Mouse (Mus musculus) layer of hippocampus, postnatal 36 days (tissue): ENCODE results near the gene Pawr. TPM values are rescaled to one million over a fixed set of nuclear protein-coding genes. Genes with fewer than 3 reads are reported as not detected.
A peak's percentile ranks its signal among the peaks of the same experiment; 100 is the strongest.

Source experiments
- DNase-seq, 2 experiments: peaks; one replicate each; pipeline ENCODE4 v3.0.0; 2022
- total RNA-seq, 2 experiments: library from RNA; stranded (reverse); gene quantifications; 2 replicates each; pipeline ENCODE4 v1.2.3; 2021

Gene Pawr
- 1 to 10 TPM; 2.1 to 2.4 TPM for total RNA-seq

DNA sequence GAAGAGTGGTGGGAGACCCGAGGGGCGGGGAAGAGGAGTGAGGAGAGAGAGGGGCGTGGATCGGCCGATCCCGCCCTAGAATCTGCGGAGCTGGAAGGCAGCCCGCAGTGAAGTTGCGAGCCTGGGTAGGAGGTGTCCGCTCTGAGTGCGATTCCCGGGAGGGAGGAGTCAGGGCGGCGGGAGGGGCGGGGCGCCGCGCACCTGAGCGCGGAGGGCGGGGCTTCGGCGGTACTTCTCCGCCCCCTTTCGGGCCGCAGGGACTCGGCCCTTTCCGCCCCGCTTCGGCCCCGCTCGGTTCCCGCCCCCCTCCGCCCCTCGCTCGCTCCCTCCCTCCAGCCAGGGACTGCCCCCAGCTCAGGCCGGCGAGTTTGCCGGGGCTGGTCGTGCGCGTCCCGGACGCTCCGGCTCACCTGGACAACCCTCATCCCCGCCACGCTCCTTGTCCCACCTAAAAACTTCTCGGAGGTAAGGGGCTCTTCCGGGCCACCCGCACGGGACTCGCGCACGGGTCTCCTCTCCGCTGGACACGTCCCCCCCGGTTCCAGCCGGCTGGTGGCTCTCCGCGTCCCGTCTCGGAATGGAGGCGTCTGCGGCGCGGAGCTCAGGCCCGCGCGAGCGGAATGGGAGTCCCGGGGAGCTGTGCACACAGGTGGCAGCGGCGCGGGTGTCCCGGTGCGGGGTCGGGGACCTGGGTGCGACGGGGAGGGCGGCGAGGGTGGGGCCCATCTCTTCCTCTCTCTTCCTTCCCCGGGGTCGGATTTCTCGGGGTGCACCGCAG is at the start of gene Pawr:
Gene Pawr (plus strand): TSS at position 338 of the 778 bp plus-strand sequence.
- DNase-seq = peak; percentile 3 to 11

DNA sequence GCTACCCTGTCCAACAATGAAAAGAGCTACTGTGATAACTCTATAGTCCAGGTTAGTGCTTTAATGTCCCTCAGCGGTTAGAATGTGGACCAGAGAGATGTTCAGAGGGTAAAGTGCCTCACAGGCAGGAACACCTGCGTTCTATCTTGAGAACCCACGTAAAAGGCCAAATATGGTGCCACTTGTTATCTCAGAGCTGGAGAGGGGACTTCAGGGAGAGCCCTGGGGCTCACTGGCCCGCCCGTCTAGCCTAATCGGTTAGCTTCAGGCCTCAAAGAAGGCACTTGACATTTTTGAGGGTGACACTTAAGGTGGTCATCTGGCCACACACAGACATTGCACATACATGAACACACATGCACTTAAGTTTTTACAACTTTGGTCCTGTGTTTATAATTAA is 49.6 kb upstream of the Pawr start:
- DNase-seq = no peak

DNA sequence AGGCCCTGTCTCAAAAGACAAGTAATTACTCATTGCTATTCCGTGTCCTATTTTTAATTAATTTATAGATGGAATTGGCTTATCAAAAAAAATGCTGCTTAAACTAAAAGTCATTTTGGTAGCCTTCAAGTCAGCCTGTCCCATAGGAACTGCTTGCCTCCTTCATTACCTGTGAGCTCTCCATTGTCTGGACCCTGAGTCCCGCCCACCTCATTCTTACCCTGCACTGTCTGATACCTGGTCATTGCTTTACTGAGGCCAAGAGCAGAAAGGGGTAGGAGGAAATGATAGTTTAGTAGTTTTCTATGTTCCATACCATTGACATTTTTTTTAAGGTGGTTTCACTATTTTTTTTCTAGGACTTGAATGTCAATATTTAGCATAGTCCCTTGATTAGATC is 48.5 kb upstream of the Pawr start:
- no peak for DNase-seq

DNA sequence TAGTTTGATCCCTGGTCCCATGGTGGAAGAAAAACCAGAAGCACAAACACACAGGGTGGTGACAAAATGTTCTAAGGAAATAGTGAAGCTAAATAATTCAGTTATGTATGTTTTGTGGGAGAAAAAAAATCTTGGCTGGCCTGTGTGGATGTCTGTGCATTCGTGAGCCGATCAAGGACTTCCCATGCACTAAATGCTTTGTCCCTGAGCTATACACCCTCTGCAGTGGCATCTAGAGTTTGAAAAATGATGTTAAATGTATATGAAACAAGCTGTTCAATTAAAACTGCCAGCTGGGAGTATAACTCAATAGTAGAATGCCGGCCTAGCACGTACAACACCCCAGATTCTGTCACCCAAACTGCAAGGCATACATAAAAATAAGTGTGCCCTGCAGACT is 48.1 kb upstream of the Pawr start:
- no peak for DNase-seq

DNA sequence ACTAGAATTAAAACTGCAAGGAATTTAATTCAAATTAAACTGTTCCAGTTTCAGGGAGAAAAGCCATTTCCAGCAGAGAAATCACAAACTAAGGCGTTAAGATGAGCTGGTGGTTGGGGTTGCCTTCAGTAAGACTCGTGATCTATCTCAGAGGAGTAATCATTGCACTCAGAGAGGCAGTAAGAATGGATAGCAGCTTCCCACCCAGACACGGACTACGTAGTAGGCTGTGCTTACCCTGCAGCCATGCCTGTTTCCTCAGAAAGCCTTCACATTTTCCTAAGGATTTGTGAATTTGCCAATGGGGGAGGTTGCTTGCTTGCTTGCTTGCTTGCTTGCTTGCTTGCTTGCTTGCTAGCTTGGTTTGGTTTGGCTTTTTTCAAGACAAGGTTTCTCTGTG is 47.5 kb upstream of the Pawr start:
- no peak for DNase-seq

DNA sequence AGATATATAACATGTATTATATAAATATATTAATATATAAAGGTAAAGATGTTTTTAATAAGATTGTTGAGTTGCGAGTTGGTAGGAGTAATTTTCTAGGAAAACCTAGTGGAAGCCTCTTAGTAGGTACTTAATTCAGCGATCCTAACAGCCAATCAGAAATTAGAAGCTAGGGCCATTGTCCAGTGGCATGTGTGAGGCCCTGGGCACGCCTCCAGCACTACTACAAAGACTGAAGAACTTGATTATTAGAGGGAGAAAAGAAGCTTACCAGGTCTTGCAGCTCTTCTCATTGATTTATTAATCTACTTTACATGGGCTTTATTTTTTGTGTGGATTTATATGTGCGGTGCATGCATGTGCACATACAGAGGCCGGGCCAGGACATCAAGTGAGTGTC is 46.9 kb upstream of the Pawr start:
- DNase-seq = no peak

DNA sequence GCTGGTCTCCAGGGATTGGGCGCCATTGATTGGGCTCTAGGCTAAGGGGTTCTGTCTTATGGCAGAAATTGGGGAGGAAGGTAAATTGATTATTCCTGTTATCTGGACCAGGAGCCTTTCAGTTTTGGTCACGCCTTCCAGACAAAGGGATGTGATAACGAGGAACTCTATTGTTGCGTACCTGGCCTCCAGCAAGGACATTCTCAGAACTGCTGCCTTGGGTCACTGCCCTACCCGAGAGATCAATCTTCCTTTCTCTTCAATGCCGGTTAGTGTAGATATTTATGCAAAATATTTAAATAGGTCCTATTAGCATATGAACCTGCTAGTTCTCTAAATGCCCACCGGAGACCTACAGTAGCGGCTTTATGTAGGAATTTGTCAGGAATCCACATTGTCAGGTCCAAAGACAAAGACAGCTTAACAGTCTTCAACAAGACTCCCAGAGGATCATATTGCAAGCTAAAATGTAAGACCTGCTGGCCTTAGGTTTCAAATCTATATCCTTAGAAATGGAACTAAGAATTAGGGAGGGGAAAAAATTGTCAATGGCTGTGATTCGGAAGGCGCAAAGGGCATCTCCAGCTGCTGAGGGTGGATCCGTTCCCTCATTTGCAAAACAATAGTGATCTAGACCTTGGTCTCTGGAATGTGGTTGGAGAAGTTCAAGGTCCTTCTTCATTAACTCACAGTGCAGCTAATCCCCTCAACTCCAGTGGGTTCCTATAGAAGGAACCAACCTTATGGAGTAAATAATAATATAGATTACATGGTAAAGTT is 45.1 kb upstream of the Pawr start:
- no peak for DNase-seq

DNA sequence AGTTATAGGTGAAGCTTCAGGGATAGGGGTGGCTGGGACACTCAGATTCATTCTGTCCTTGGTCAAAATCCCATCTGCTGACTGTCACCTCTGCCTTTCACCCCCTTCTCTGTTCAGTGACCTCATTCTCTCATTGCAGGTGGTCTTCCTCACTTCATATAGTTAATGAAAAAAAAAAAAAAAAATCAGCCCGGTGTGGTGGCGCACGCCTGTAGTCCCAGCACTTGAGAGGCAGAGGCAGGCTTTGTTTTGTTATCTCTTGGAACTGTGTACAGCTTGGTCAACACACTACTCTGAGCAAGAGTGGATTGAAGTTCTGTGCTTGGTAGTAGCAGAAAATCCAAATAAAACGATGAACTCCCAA is 44.5 kb upstream of the Pawr start:
- no peak for DNase-seq

DNA sequence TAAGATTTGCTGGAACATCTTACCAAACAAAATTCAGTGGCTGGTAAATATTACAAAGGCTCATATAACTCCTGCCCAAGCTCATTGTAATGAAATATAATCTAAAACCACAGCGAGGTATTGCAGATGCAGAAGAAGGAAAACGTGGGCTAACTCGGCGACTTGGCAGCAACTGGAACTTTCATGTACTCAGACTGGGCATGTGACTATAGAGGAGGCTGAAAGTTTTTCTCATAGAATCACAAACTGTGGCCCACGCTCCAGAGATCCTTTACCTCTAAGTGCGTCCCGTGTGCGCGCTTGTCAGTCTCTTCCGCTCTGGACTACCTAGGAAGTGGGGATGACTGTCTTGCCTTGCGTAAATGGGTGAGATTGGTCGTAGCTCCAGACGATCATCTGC is 41.9 kb upstream of the Pawr start:
- no peak for DNase-seq

DNA sequence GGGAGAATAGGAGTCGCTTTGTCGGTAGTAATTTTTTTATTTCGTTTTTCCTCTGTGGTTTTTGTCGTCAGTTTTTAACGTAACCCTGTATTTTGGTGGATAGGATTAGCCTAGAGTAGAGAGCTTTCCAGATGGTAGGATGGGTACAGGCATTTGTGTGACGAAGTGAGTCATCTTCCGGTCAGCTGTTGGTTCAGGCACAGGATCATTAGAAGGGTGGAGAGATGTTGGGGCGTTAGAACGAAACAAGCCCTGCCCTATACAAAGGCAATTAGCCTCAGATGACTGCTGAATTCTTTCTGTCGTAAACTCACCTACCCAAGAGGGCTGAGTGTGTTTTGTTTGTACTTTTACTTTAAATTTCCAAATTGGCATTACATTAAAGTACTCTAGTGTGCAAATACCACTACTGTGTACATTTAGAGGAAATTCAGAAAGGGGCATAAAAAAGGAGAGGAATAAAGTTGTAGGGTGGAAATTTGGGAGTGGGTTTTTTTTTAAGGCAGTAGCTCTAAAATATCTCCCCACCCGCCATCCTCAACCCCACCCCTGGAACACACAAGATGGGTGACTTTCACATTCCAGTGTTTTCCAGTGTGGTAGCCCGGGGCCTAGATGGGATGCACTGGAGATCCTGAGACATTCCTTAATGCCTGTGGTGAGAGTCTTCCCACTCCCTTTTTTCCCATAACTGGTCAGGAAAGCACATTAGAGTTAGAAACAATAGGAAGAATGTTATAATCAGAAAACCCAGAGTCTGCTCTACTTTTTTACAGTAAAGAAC is 40.0 kb upstream of the Pawr start:
- DNase-seq = no peak

DNA sequence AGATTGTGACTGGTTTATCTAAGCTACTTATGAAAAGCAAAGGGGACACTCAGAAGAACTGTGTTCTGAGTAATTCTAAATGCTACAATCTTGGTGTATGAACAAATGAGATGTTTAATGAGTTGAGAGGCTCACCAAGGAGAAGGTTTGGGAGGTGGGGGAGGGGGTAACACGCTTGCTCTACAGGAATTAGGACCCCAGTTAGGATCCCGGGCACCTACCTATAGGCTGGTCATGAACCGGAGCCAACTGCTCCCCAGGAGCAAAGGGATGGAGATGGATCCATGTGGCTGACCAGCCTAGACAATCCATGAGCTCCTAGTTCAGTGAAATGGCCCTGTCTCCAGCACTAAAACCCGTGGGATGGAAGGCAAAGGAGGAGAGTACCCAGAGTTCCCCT is 39.3 kb upstream of the Pawr start:
- DNase-seq = no peak

DNA sequence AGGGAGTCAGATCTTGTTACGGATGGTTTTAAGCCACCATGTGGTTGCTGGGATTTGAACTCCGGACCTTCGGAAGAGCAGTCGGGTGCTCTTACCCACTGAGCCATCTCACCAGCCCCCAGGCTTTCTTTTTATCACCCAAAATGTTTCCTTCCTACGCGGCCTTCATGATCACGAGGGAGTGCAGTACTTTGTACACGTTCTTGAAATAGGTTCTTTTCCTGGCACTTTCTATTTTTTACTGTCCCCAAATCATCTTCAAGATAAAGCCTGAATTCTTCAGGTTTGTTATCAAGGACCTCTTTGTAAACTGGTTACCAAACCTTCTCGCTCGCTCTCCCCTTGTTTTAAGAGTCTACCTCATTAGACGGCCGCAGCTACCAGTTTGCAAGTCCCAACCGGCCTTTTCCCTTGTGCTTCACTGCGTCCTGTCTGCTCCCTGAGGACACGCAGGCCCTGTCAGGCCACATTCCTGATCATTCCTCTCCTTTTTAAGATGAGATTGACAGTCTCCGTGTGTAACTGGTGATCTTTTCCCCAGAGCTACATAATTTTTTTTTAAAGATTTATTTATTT is 38.2 kb upstream of the Pawr start:
- DNase-seq = no peak

DNA sequence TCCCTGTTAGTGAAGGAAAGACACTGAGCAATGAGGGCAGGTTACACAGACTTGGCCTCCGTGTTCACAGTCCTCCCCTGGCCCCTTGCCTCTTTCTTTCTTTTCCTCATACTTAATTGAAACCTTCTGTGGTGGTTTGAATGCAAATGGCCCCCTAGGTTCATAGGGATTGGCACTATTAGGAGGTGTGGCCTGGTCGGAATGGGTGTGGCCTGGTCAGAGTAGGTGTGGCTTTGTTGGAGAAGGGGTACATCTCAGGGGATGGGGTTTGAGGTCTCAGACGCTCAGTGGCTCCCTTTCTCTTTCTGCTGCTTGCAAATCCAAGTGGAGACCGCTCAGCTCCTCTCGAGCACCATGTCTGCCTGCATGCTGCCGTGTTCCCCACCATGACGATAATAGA is 37.2 kb upstream of the Pawr start:
- DNase-seq = no peak

DNA sequence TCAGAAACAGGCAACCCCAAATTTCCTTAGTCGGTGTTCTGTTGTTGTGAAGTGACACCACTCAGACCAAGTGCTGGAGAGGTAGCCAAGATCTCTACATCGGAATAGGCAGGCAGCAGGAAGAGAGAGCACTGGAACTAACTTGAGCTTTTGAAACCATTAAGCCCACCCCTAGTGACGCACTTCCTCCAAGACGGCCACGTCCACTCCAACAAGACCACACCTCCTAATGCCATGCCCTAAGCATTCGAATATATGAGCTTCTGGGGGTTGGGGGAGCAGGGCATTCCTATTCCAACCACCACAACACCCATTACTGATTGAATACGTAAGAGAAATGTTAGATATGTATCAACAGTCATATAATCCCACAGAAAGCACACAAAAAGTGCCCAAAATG is 35.5 kb upstream of the Pawr start:
- no peak for DNase-seq

DNA sequence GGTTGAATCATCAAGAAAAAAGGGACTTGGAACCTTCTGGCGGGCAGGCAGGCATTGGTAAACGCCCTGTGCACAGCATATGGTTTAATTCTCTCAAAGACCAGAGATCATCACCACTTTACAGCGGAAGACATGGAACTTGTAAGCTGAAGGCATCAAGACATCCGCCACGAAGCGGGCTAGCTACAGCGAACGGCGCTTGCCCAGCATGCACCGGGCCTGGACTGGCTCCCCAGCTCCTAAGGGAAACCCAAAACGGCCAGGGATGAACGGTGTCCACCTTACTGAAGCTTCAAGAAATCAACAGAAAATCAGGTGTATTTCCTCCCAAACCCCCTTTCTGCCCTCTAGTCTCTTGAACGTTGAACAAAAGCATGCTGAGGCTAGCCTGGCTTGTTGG is 33.7 kb upstream of the Pawr start:
- no peak for DNase-seq

DNA sequence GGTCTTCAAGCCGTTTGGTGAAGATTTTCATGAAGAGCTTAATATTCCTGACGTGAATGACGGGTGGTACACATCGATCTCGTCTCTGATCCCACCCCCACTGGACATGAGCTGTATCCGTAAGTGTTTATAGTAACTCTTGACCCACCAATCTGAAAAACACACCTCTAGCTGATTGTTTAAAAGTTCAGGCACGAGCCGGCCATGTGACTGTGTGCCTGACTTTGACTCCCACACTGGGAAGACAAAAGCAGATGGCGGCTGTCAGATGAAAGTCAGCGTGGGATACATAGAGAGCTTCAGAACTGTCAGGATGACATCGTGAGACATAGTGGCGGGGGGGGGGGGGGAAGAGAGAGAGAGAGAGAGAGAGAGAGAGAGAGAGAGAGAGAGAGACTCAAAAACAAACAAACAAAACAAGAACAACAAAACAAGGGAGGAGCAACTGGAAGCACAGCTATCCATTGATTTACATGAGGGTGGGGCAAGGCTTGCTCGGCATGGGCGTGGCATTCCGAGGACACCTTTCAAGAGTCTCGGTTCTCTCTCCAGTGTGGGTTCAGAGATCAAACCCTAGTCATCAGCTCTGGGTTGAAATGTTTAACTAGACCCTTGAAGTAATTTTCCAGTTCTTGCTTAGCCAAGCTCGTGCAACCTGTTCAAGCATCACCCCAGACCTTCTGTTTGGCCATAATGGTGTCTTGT is 32.9 kb upstream of the Pawr start:
- DNase-seq = no peak

DNA sequence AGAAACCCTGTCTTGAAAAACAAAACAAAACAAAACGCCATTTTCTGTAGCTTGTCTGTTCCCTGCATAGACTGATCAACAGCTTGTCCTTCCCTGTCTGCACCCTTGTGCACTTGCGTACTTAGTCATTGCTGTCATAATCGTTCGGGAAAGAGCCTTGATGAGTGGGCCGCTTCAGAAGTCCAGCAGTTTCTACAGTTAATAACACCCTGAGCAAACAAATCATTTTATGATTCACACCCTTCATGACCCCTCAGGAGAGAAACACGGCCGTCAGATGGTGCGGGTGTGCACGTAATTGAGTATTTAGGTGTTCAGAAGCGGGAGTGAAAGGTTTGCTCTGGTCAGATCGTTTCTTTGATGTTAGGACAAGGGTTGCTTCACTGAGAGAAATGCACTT is 32.1 kb upstream of the Pawr start:
- no peak for DNase-seq

DNA sequence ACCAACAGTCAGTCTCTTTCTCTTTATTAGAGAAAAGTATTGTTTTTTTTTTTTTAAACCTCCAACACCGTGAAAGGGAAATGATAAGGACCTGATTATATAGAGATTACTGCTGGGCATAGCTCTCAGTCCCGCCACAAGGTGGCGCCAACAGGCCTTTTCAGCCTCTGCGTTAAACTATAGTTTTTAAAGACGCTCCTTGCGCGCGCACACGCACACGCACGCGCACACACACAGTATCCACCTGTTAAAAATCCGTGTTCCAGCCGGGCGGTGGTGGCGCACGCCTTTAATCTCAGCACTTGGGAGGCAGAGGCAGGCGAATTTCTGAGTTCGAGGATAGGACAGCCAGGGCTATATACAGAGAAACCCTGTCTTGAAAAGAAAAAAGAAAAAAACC is 31.1 kb upstream of the Pawr start:
- DNase-seq = peak; percentile 61 to 73

DNA sequence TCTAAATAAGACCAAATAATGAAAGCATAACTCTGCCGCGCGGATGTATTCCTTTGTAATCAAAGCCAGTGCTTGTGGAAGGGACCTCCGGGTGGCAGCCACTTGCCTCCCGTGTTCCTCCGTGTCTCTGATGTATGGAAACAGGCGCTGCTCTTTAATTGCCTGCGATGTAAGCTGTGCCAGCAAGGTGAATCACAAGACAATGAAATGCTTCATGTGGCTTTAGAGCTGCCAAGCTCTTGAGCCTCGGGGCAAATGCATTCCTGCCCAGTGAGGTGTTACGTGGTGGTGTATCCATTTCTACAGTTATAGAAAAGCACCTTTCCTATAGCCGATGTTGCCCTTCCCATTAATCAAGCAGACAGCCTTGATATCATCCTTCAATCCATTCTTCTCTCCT is 24.1 kb upstream of the Pawr start:
- DNase-seq = no peak

DNA sequence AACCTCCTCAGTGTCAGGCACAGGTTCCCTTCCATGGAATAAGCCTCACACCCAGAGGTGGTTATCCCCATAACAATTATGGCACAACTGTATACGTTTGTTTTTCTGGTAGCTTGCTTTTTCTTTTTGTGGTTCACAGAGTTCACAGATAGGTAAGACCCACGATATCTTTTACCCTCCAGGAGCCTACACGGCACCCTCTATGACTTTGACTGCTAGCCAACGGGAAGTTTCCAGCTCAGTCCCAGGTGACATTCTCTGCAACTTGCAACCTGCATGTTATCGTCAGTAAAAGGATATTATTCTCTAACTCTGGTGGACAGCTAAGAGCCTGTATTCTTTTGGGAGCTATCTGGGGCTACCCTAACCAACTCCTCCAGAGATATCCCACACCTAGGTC is 21.7 kb upstream of the Pawr start:
- DNase-seq = no peak

DNA sequence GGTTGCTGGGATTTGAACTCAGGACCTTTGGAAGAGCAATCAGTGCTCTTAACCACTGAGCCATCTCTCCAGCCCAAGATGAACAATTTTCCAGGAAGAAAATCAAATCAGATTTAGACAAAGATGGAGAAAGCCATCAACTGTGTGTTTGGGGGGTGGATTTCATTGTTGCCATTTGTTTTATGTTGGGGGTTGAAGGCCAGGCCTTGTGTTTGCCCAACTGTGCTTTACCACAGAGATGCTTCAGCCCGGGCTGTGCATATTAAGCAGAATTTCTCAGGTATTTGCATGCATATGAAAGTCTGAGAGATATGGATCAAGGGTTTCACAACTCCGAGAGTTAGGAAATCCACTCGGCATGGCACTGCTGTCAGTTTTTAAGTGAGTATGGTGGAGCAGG is 20.5 kb upstream of the Pawr start:
- DNase-seq = no peak

DNA sequence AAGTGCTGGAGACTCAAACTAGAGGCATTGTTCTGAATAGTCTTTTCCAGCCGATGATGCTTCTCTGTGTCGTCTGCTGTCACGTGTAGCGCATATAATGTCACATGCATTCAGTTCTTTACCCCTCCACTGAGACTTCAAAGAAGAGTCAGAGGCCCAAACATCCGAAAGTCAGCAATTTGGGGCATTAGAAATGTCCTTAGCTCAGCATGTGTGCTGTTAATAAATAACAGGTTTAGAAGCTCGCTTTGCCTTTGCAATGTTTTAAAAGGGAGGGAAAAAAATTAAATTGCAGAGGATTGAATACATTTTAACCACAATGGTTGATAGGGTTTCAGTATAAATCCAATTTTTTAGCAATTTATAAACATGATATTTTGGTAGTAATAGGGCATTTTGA is 18.1 kb upstream of the Pawr start:
- DNase-seq = no peak

DNA sequence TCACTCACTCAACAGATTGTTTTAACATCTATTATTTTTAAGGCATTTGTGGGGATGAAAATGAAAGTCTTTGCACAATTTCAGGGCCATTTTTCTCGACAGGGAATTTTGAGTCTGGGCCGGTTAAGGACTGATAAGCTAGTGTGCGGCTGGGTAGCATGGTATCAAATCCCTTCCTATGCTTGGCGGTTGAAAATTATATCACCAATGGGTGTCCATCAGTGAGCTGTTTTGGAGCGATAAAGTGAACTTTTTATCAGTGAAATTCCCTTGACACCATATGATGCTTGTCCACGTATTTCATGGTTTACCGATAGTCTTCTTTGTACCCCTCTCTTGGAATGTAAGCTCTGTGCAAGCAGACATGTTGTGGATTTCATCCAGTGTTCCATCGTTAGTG is 17.5 kb upstream of the Pawr start:
- DNase-seq = no peak
